Mouse (Mus musculus): ENCODE measurements around the gene Plekha6. TPM values are rescaled to one million over a fixed set of nuclear protein-coding genes. Genes with fewer than 3 reads are reported as not detected.
A peak's percentile ranks its signal among the peaks of the same experiment; 100 is the strongest.

Plekha6 gene
- polyA plus RNA-seq, 1 experiment from 2014 or later: 3.2 TPM

- ATAC-seq (peak; percentile 56), DNase-seq (ENCODE audit: low spot score) (peak; percentile 70)
- WGBS: 5% methylated on average over 11 of the region's 11 CpGs
- Histone ChIP-seq H3K27me3 (replicated peaks; ENCODE audit: insufficient read depth, low read length) (no peaks in the 10 kb centered on the region), H3K9ac (replicated peaks; ENCODE audit: low read depth) (no peak overlapping the region), H3K4me3 (ENCODE audit: low read depth, low read length) (no peak overlapping the region), H3K4me2 (replicated peaks; ENCODE audit: low read depth, low read length) (no peak overlapping the region), H3K27ac (ENCODE audit: low read length) (no peak overlapping the region), H3K4me1 (ENCODE audit: insufficient read depth, low read depth, low read length) (peaks cover 6% of the 10 kb centered on the region; the same call in 1 of the 2 replicates), H3K9me3 (ENCODE audit: low read length) (no peaks in the 10 kb centered on the region), H3K36me3 (ENCODE audit: insufficient read depth, low read length) (no peaks in the 10 kb centered on the region)
- TF ChIP-seq EP300 (IDR thresholded peaks at IDR 0.05) (no peak), CTCF (IDR thresholded peaks at IDR 0.05) (no peak)
These were observed 73.7 kb downstream of the Plekha6 start for GRCm38 (mm10) chr1:133237670-133238069.

DNA sequence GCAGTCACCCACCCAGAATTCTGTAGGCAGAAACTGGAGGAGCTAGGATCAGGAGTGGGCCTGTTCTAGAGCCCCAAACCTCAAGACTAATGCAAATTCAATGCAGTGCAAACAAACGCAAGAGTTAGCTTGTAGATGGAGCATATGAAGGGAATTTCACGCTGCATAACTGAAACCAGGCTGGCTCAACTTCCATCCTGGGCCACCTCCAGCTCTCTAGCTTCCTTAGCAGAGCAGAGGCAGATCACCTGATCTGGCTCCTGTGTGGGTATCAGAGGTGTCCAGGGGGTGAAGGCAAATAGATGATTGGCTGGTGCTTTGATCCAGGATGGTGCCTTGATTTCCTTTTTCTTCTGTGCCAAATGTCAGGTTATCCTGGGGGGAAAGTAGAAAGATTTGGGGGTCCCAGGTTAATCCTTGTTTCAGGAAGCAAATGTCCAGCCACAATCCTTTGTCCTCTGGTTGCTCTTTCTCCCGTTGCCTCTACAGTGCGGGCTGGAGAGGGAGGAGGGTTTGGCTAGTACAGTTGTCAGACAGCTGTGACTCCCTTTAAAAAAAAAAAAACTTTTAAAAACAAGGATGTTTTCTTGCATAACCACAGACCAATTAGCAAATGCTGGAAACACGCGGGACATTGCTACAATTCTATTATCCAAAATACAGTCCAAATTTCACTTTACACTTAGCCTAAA lies 75.3 kb downstream of the Plekha6 start:
- TF ChIP-seq EP300 (IDR thresholded peaks at IDR 0.05) (peak; percentile 27; the same call in 1 of the 2 replicates), CTCF (IDR thresholded peaks at IDR 0.05) (no peak)
- H3K4me3 ChIP-seq (ENCODE audit: low read depth, low read length): no peak overlapping the region
- 51% methylated on average over 6 of the region's 6 CpGs for WGBS
- peaks cover 6% of the 10 kb centered on the region; the same call in 1 of the 2 replicates for H3K4me1 ChIP-seq (ENCODE audit: insufficient read depth, low read depth, low read length)
- no peaks in the 10 kb centered on the region for H3K27me3 ChIP-seq (replicated peaks; ENCODE audit: insufficient read depth, low read length)
- H3K9me3 ChIP-seq (ENCODE audit: low read length): no peaks in the 10 kb centered on the region
- no peak overlapping the region for H3K4me2 ChIP-seq (replicated peaks; ENCODE audit: low read depth, low read length)
- no peaks in the 10 kb centered on the region for H3K36me3 ChIP-seq (ENCODE audit: insufficient read depth, low read length)
- no peak overlapping the region; the same call in 1 of the 2 replicates for H3K27ac ChIP-seq (ENCODE audit: low read length)
- no peak overlapping the region for H3K9ac ChIP-seq (replicated peaks; ENCODE audit: low read depth)
- peak; percentile 79 for DNase-seq (ENCODE audit: low spot score)
- ATAC-seq: no peak

DNA sequence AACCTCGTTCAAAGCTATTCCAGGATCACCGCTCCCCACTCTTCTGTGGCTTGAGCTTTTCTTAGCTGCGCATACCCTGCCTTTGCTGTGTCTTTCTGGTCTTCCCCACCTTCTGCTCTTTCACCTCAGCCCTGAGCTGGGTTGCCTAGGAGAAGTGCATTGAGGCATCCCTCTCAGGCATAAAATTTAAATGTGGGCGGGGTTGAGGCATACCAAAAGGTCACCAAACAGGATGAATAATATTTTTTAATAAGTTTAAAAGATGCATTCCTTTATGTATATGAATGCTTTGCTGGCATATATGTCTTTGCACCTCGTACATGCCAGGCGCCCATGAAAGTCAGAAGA lies 75.8 kb downstream of the Plekha6 start:
- H3K4me1 ChIP-seq (ENCODE audit: insufficient read depth, low read depth, low read length): peaks cover 6% of the 10 kb centered on the region; the same call in 1 of the 2 replicates
- ATAC-seq (no peak), DNase-seq (ENCODE audit: low spot score) (no peak)
- H3K9ac ChIP-seq (replicated peaks; ENCODE audit: low read depth): no peak overlapping the region
- H3K4me2 ChIP-seq (replicated peaks; ENCODE audit: low read depth, low read length): no peak overlapping the region
- WGBS: 68% methylated on average over 6 of the region's 6 CpGs
- no peak for TF ChIP-seq CTCF (IDR thresholded peaks at IDR 0.05)
- no peak for TF ChIP-seq EP300 (IDR thresholded peaks at IDR 0.05)
- no peak overlapping the region for H3K27ac ChIP-seq (ENCODE audit: low read length)
- H3K4me3 ChIP-seq (ENCODE audit: low read depth, low read length): no peak overlapping the region
- no peaks in the 10 kb centered on the region for H3K27me3 ChIP-seq (replicated peaks; ENCODE audit: insufficient read depth, low read length)
- no peaks in the 10 kb centered on the region for H3K9me3 ChIP-seq (ENCODE audit: low read length)
- H3K36me3 ChIP-seq (ENCODE audit: insufficient read depth, low read length): no peaks in the 10 kb centered on the region

- Histone ChIP-seq H3K27me3 (replicated peaks; ENCODE audit: insufficient read depth, low read length) (no peaks in the 10 kb centered on the region), H3K27ac (ENCODE audit: low read length) (no peak overlapping the region), H3K4me1 (ENCODE audit: insufficient read depth, low read depth, low read length) (peaks cover 6% of the 10 kb centered on the region; the same call in 1 of the 2 replicates), H3K36me3 (ENCODE audit: insufficient read depth, low read length) (no peaks in the 10 kb centered on the region), H3K9ac (replicated peaks; ENCODE audit: low read depth) (no peak overlapping the region), H3K4me2 (replicated peaks; ENCODE audit: low read depth, low read length) (no peak overlapping the region), H3K4me3 (ENCODE audit: low read depth, low read length) (no peak overlapping the region), H3K9me3 (ENCODE audit: low read length) (no peaks in the 10 kb centered on the region)
- no peak for TF ChIP-seq CTCF (IDR thresholded peaks at IDR 0.05)
- TF ChIP-seq EP300 (IDR thresholded peaks at IDR 0.05): no peak
- DNase-seq (ENCODE audit: low spot score) (peak; percentile 51), ATAC-seq (peak; percentile 42)
- WGBS: 20% methylated on average over 3 of the region's 3 CpGs
These were observed 76.9 kb downstream of the Plekha6 start for GRCm38 (mm10) chr1:133240881-133241280.

- 37% methylated on average over 7 of the region's 7 CpGs for WGBS
- no peaks in the 10 kb centered on the region for H3K36me3 ChIP-seq (ENCODE audit: insufficient read depth, low read length)
- TF ChIP-seq CTCF (IDR thresholded peaks at IDR 0.05): no peak
- TF ChIP-seq EP300 (IDR thresholded peaks at IDR 0.05): no peak
- H3K27ac ChIP-seq (ENCODE audit: low read length): no peak overlapping the region
- DNase-seq (ENCODE audit: low spot score): no peak
- no peak overlapping the region for H3K9ac ChIP-seq (replicated peaks; ENCODE audit: low read depth)
- ATAC-seq: no peak
- H3K9me3 ChIP-seq (ENCODE audit: low read length): no peaks in the 10 kb centered on the region
- no peaks in the 10 kb centered on the region; the same call in 1 of the 2 replicates for H3K4me1 ChIP-seq (ENCODE audit: insufficient read depth, low read depth, low read length)
- H3K4me3 ChIP-seq (ENCODE audit: low read depth, low read length): no peak overlapping the region
- no peaks in the 10 kb centered on the region for H3K27me3 ChIP-seq (replicated peaks; ENCODE audit: insufficient read depth, low read length)
- H3K4me2 ChIP-seq (replicated peaks; ENCODE audit: low read depth, low read length): no peak overlapping the region
These were observed 80.7 kb downstream of the Plekha6 start for GRCm38 (mm10) chr1:133244668-133245067.

- Histone ChIP-seq H3K36me3 (ENCODE audit: insufficient read depth, low read length) (no peaks in the 10 kb centered on the region), H3K27ac (ENCODE audit: low read length) (no peak overlapping the region), H3K9ac (replicated peaks; ENCODE audit: low read depth) (no peak overlapping the region), H3K9me3 (ENCODE audit: low read length) (no peaks in the 10 kb centered on the region), H3K27me3 (replicated peaks; ENCODE audit: insufficient read depth, low read length) (no peaks in the 10 kb centered on the region), H3K4me2 (replicated peaks; ENCODE audit: low read depth, low read length) (no peak overlapping the region), H3K4me3 (ENCODE audit: low read depth, low read length) (no peak overlapping the region), H3K4me1 (ENCODE audit: insufficient read depth, low read depth, low read length) (no peaks in the 10 kb centered on the region; the same call in 1 of the 2 replicates)
- no peak for TF ChIP-seq CTCF (IDR thresholded peaks at IDR 0.05)
- no peak for TF ChIP-seq EP300 (IDR thresholded peaks at IDR 0.05)
- 33% methylated on average over 12 of the region's 12 CpGs for WGBS
- ATAC-seq (peak; percentile 63), DNase-seq (ENCODE audit: low spot score) (peak; percentile 69)
These were observed 81.9 kb downstream of the Plekha6 start for GRCm38 (mm10) chr1:133245690-133246619.

Measured in lung, postnatal 0 days (tissue).